8 mouse cellular contexts compared by ENCODE assay signal in the genomic region with DNA sequence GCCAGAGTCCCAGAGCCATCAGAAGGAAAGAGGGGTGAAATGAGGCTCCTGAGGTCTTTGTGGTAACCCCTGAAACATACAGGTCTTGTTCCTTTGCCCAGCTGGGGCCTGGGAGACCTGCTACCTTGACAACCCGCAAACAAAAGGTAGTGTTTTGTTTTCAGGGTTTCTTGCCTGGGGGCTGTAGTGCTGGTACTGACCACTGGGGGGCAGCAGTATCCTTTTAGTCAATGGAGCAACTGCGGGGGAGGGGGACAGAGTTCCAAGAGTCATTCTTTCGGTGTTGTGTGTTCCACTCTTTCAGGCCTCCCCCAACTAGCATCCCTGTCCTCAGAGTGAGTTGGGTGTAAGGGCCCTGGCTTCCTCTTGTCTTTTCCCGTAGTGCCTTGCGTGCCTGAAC. TPM values are rescaled to one million over a fixed set of nuclear protein-coding genes. Genes with fewer than 3 reads are reported as not detected.
DNase-seq lines count a peak whose midpoint lies in the region; ATAC-seq lines count a peak whose summit lies in the region.

No protein-coding gene starts in this region.

- H3K4me2 ChIP-seq in intestine, embryonic 15.5 days (replicated peaks) = peak overlapping the region; percentile 98
- peak overlapping the region; percentile 91 for H3K4me2 ChIP-seq in limb, embryonic 13.5 days (replicated peaks)
- peak overlapping the region; percentile 87 for H3K4me2 ChIP-seq in midbrain, embryonic 15.5 days

- peak overlapping the region; percentile 78; the same call in 1 of the 2 replicates for H3K4me3 ChIP-seq in intestine, embryonic 15.5 days (replicated peaks)
- peak overlapping the region; percentile 78 for H3K4me3 ChIP-seq in limb, embryonic 13.5 days
- peak overlapping the region; percentile 89 for H3K4me3 ChIP-seq in midbrain, embryonic 15.5 days

- H3K9ac ChIP-seq in intestine, embryonic 15.5 days = peak overlapping the region; percentile 81; the same call in 1 of the 2 replicates
- H3K9ac ChIP-seq in limb, embryonic 13.5 days = peak overlapping the region; percentile 91
- H3K9ac ChIP-seq in midbrain, embryonic 15.5 days = peak overlapping the region; percentile 98

- DNase-seq in frontal cortex, adult 2 months (ENCODE audit: extremely low spot score in 1 of 2, low spot score in 1 of 2) = peak; percentile 69 to 95
- DNase-seq in gastrocnemius, postnatal 36 days = peak; percentile 67 to 77
- DNase-seq in spleen, postnatal 10 days (ENCODE audit: low spot score in 2 of 2) = peak; percentile 68 to 88

- peaks cover 21% of the 10 kb centered on the region for H3K4me1 ChIP-seq in intestine, embryonic 15.5 days (replicated peaks)
- H3K4me1 ChIP-seq in limb, embryonic 13.5 days = peaks cover 40% of the 10 kb centered on the region
- H3K4me1 ChIP-seq in midbrain, embryonic 15.5 days = peaks cover 58% of the 10 kb centered on the region

- H3K9me3 ChIP-seq in intestine, embryonic 15.5 days = no peaks in the 10 kb centered on the region
- no peaks in the 10 kb centered on the region for H3K9me3 ChIP-seq in limb, embryonic 13.5 days
- H3K9me3 ChIP-seq in midbrain, embryonic 15.5 days = no peaks in the 10 kb centered on the region

- no peaks in the 10 kb centered on the region for H3K27me3 ChIP-seq in intestine, embryonic 15.5 days (replicated peaks)
- peaks cover 3% of the 10 kb centered on the region; the same call in 1 of the 2 replicates for H3K27me3 ChIP-seq in limb, embryonic 13.5 days
- H3K27me3 ChIP-seq in midbrain, embryonic 15.5 days (replicated peaks) = no peaks in the 10 kb centered on the region; the same call in 1 of the 2 replicates

- WGBS in intestine, embryonic 15.5 days = 26% methylated on average over 5 of the region's 5 CpGs
- 17% methylated on average over 5 of the region's 5 CpGs for WGBS in limb, embryonic 13.5 days
- WGBS in midbrain, embryonic 15.5 days = 17% methylated on average over 5 of the region's 5 CpGs

- H3K36me3 ChIP-seq in intestine, embryonic 15.5 days = no peaks in the 10 kb centered on the region
- H3K36me3 ChIP-seq in limb, embryonic 13.5 days = peaks cover 14% of the 10 kb centered on the region
- H3K36me3 ChIP-seq in midbrain, embryonic 15.5 days (replicated peaks) = no peaks in the 10 kb centered on the region

- intact Hi-C loops in gastrocnemius, postnatal 36 days (cut with DNase I) = no loop called here

- ATAC-seq in frontal cortex, adult (ENCODE audit: low TSS enrichment) = no peak
- peak; percentile 72 for ATAC-seq in common myeloid progenitor, adult 5-6 weeks (replicated peaks; ENCODE audit: low read depth, poor library complexity, severe bottlenecking)
- ATAC-seq in intestine, embryonic 15.5 days = no peak
- no peak for ATAC-seq in limb, embryonic 13.5 days (ENCODE audit: low FRiP score, low read depth)
- no peak for ATAC-seq in midbrain, embryonic 15.5 days (replicated peaks)

- no peak overlapping the region for H3K27ac ChIP-seq in intestine, embryonic 15.5 days
- 0 out of 2 replicates have a peak overlapping the region, but pooled peaks have one; percentile 44 for H3K27ac ChIP-seq in limb, embryonic 13.5 days
- H3K27ac ChIP-seq in midbrain, embryonic 15.5 days = peak overlapping the region; percentile 91

RNA-seq across cellular contexts. Expression of gene Ralgds, which starts 1.6 kb away (rescaled TPM):
- polyA plus RNA-seq in frontal cortex, adult 2 months (2012; rRNA removed) = 90.9 and 92.7 TPM in 2 replicates
- total RNA-seq in common myeloid progenitor, adult 5-6 weeks (2017) = 3.7 and 4.3 TPM in 2 replicates
- total RNA-seq in gastrocnemius, postnatal 36 days (2021) = 1 to 10 TPM; 8.5 to 9.4 TPM
- 27.9 and 28.3 TPM in 2 replicates for polyA plus RNA-seq in intestine, embryonic 15.5 days (2015; fragmentation: Nextera tagmentation; extraction: Ambion mirVana)
- 45.1 and 53.8 TPM in 2 replicates for polyA plus RNA-seq in limb, embryonic 13.5 days (2015; fragmentation: Nextera tagmentation; extraction: Ambion mirVana)
- polyA plus RNA-seq in midbrain, embryonic 15.5 days (2015; fragmentation: Nextera tagmentation; extraction: Ambion mirVana) = 92.0 and 94.8 TPM in 2 replicates

RNA-seq across cellular contexts. Expression of gene Gm10134, which starts 8.6 kb away (rescaled TPM):
- polyA plus RNA-seq in frontal cortex, adult 2 months (2012; rRNA removed) = 0.54 TPM in 1 of 2 replicates, not detected in the other
- total RNA-seq in common myeloid progenitor, adult 5-6 weeks (2017) = not detected in 2 replicates
- total RNA-seq in gastrocnemius, postnatal 36 days (2021) = not detected
- 11.8 and 11.9 TPM in 2 replicates for polyA plus RNA-seq in intestine, embryonic 15.5 days (2015; fragmentation: Nextera tagmentation; extraction: Ambion mirVana)
- polyA plus RNA-seq in limb, embryonic 13.5 days (2015; fragmentation: Nextera tagmentation; extraction: Ambion mirVana) = 1.4 and 2.5 TPM in 2 replicates
- polyA plus RNA-seq in midbrain, embryonic 15.5 days (2015; fragmentation: Nextera tagmentation; extraction: Ambion mirVana) = 1.4 and 2.4 TPM in 2 replicates

RNA-seq across cellular contexts. Expression of gene Gbgt1, which starts 17.8 kb away (rescaled TPM):
- polyA plus RNA-seq in frontal cortex, adult 2 months (2012; rRNA removed) = 1.3 and 1.4 TPM in 2 replicates
- not detected in 2 replicates for total RNA-seq in common myeloid progenitor, adult 5-6 weeks (2017)
- total RNA-seq in gastrocnemius, postnatal 36 days (2021) = 1 to 10 TPM in 1 of 2 experiments, under 1 TPM in 1; 0.79 to 1.2 TPM
- 3.7 and 4.0 TPM in 2 replicates for polyA plus RNA-seq in intestine, embryonic 15.5 days (2015; fragmentation: Nextera tagmentation; extraction: Ambion mirVana)
- 0.94 and 0.95 TPM in 2 replicates for polyA plus RNA-seq in limb, embryonic 13.5 days (2015; fragmentation: Nextera tagmentation; extraction: Ambion mirVana)
- 1.1 and 1.4 TPM in 2 replicates for polyA plus RNA-seq in midbrain, embryonic 15.5 days (2015; fragmentation: Nextera tagmentation; extraction: Ambion mirVana)

RNA-seq across cellular contexts. Expression of gene Mrps2, which starts 46.6 kb away (rescaled TPM):
- polyA plus RNA-seq in frontal cortex, adult 2 months (2012; rRNA removed) = 34.7 and 37.4 TPM in 2 replicates
- 33.2 and 35.2 TPM in 2 replicates for total RNA-seq in common myeloid progenitor, adult 5-6 weeks (2017)
- 10 to 100 TPM; 21.4 to 24.8 TPM for total RNA-seq in gastrocnemius, postnatal 36 days (2021)
- 62.4 and 66.0 TPM in 2 replicates for polyA plus RNA-seq in intestine, embryonic 15.5 days (2015; fragmentation: Nextera tagmentation; extraction: Ambion mirVana)
- 59.4 and 60.0 TPM in 2 replicates for polyA plus RNA-seq in limb, embryonic 13.5 days (2015; fragmentation: Nextera tagmentation; extraction: Ambion mirVana)
- polyA plus RNA-seq in midbrain, embryonic 15.5 days (2015; fragmentation: Nextera tagmentation; extraction: Ambion mirVana) = 49.7 and 51.4 TPM in 2 replicates

RNA-seq across cellular contexts. Expression of gene 1700007K13Rik, which starts 48.4 kb away (rescaled TPM):
- 2.4 and 3.5 TPM in 2 replicates for polyA plus RNA-seq in frontal cortex, adult 2 months (2012; rRNA removed)
- total RNA-seq in common myeloid progenitor, adult 5-6 weeks (2017) = not detected in 2 replicates
- not detected for total RNA-seq in gastrocnemius, postnatal 36 days (2021)
- not detected in 2 replicates for polyA plus RNA-seq in intestine, embryonic 15.5 days (2015; fragmentation: Nextera tagmentation; extraction: Ambion mirVana)
- polyA plus RNA-seq in limb, embryonic 13.5 days (2015; fragmentation: Nextera tagmentation; extraction: Ambion mirVana) = 0.32 and 0.48 TPM in 2 replicates
- 2.4 and 2.9 TPM in 2 replicates for polyA plus RNA-seq in midbrain, embryonic 15.5 days (2015; fragmentation: Nextera tagmentation; extraction: Ambion mirVana)
